Mouse (Mus musculus) kidney, embryonic 14.5 days (tissue): ENCODE results near the gene Tada2a. TPM values are rescaled to one million over a fixed set of nuclear protein-coding genes. Genes with fewer than 3 reads are reported as not detected.
A peak's percentile ranks its signal among the peaks of the same experiment; 100 is the strongest.

Experiments used
- ATAC-seq: fragments of 200-750 bp; cut with Nextera tagmentation; 2 replicates; pipeline ENCODE4 v1.8.0; 2017; ENCODE audit warnings: moderate number of reproducible peaks, mild to moderate bottlenecking, moderate TSS enrichment, moderate library complexity; ENCODE audit not compliant: low FRiP score, low TSS enrichment
- H3K27ac ChIP-seq: fragments of 300-500 bp; sonication (generic); 2 replicates; pipeline ENCODE4 v1.5.1; 2014; ENCODE audit warnings: low read depth, mild to moderate bottlenecking, low read length, moderate library complexity, mixed read lengths
- H3K27me3 ChIP-seq: fragments of 300-500 bp; sonication (generic); 2 replicates; pipeline ENCODE4 v1.6.1; 2014; ENCODE audit warnings: mild to moderate bottlenecking, low read length; ENCODE audit not compliant: control insufficient read depth, insufficient read depth
- H3K36me3 ChIP-seq: fragments of 300-500 bp; sonication (generic); 2 replicates; pipeline ENCODE4 v1.6.1; 2014; ENCODE audit warnings: low read length, mixed read lengths; ENCODE audit not compliant: control insufficient read depth, insufficient read depth
- H3K4me1 ChIP-seq: fragments of 300-500 bp; sonication (generic); 2 replicates; pipeline ENCODE4 v1.6.1; 2014; ENCODE audit warnings: low read length, mixed read lengths; ENCODE audit not compliant: control insufficient read depth, insufficient read depth
- H3K4me2 ChIP-seq: fragments of 300-500 bp; sonication (generic); replicated peaks from 2 replicates; pipeline ENCODE4 v1.6.1; 2014; ENCODE audit warnings: low read depth, mild to moderate bottlenecking, low read length
- H3K4me3 ChIP-seq: fragments of 300-500 bp; sonication (generic); 2 replicates; pipeline ENCODE4 v1.5.1; 2014; ENCODE audit warnings: mild to moderate bottlenecking, low read length
- H3K9ac ChIP-seq: fragments of 300-500 bp; sonication (generic); 2 replicates; pipeline ENCODE4 v1.6.1; 2014; ENCODE audit warnings: low read depth, mild to moderate bottlenecking, low read length, moderate library complexity
- H3K9me3 ChIP-seq: fragments of 300-500 bp; sonication (generic); 2 replicates; pipeline ENCODE4 v1.6.1; 2016; ENCODE audit warnings: low read length; ENCODE audit not compliant: control insufficient read depth
- WGBS: fragments of 180-500 bp; shearing (Covaris S2); extraction: QIAGEN DNeasy Blood & Tissue Kit; methylation state at CpG from one replicate; pipeline ENCODE4 v1.1.7; 2014; 5-methylcytosine and 5-hydroxymethylcytosine counted together
- polyA plus RNA-seq: library from polyadenylated mRNA; unstranded; fragments of >200 nt; fragmentation: Nextera tagmentation; extraction: Ambion mirVana; gene quantifications from 2 replicates; pipeline ENCODE4 v1.2.1, GENCODE M21; 2014

Gene Tada2a
- polyA plus RNA-seq: 31.1 and 35.7 TPM in 2 replicates

DNA sequence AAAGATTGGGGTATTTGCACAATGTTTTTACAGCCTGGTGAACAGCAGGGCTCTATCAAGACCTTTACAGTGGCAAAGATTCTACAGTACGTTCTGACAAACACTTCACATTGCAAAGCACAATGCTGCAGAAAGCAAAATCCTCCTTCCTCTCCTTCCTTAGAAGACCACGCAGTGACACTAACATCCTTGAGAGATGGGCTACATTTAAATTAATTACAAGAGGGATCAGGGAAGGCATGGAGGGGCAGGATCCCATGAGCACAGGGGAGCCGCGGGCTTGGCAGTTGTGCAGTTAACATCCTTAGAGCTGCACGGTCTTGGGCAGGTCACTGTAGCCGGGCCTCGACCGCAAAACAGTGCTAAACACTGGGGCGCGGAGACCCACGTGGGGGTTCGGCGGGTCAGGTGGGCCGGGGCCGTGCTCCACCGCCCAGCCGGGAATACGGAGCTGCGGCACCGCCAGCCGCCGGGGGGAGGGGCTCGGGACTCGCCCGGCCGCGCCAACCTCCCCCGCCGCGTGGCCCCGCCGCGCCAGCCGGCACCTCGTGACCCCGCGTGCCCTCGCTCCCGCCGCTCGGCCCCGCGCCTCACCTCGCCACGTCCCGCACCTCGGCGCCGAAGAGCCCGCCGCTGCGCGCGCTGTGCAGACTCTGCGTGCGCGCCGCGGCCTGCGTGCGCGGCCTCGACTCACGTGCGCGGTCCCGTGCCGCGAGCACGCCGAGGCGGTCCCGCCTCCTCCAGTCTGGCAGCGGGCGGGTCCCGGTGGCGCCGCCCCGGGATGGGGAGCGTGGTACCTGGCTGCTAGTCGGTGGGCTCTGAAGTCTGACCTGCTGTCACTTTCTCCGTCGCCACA, at the start of gene Tada2a, which contains the start of gene Acaca:
Gene Tada2a, minus strand, starts transcription at position 658 of the 856 bp plus-strand sequence.
Gene Acaca, plus strand, starts transcription at position 730 of the 856 bp plus-strand sequence.
- peak within 1 kb of the TSS; percentile 73 for H3K4me3 ChIP-seq
- ATAC-seq: peak; percentile 92
- WGBS: 0% methylated on average over 50 of the region's 83 CpGs
- peaks cover 29% of the 10 kb centered on the region for H3K36me3 ChIP-seq
- peak within 1 kb of the TSS; percentile 48 for H3K4me2 ChIP-seq
- no peaks in the 10 kb centered on the region for H3K9me3 ChIP-seq
- H3K4me1 ChIP-seq: peaks cover 4% of the 10 kb centered on the region; the same call in 1 of the 2 replicates
- H3K9ac ChIP-seq: peak within 1 kb of the TSS; percentile 89
- no peak within 1 kb of the TSS for H3K27ac ChIP-seq
- H3K27me3 ChIP-seq: no peaks in the 10 kb centered on the region

DNA sequence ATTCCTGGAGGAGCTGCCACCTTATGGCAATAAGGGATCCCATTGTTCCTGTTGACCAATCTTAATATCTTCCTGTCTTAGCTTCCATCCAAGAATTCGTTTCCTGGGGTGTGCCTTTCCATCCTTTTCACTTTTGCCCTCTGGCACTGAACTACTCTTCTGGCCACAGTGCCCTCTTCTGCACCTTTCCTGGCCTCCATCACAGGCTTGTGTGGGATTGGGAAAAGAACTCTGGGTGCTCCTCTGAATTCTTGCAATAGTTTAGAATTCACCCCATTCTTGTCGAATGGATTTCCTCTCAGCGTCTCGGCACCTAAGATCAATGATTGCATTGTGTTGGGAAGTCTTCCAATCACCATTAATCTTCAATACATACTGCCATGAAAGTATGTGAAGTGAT, 49.2 kb upstream of the Tada2a start:
- Histone ChIP-seq H3K9ac (0 out of 2 replicates have a peak overlapping the region, but pooled peaks have one; percentile 60), H3K36me3 (no peaks in the 10 kb centered on the region), H3K27me3 (no peaks in the 10 kb centered on the region), H3K4me1 (peaks cover 14% of the 10 kb centered on the region), H3K9me3 (no peaks in the 10 kb centered on the region), H3K4me3 (peak overlapping the region; percentile 62; the same call in 1 of the 2 replicates), H3K27ac (no peak overlapping the region), H3K4me2 (peak overlapping the region; percentile 60)
- ATAC-seq: no peak
- 32% methylated on average over 4 of the region's 4 CpGs for WGBS

DNA sequence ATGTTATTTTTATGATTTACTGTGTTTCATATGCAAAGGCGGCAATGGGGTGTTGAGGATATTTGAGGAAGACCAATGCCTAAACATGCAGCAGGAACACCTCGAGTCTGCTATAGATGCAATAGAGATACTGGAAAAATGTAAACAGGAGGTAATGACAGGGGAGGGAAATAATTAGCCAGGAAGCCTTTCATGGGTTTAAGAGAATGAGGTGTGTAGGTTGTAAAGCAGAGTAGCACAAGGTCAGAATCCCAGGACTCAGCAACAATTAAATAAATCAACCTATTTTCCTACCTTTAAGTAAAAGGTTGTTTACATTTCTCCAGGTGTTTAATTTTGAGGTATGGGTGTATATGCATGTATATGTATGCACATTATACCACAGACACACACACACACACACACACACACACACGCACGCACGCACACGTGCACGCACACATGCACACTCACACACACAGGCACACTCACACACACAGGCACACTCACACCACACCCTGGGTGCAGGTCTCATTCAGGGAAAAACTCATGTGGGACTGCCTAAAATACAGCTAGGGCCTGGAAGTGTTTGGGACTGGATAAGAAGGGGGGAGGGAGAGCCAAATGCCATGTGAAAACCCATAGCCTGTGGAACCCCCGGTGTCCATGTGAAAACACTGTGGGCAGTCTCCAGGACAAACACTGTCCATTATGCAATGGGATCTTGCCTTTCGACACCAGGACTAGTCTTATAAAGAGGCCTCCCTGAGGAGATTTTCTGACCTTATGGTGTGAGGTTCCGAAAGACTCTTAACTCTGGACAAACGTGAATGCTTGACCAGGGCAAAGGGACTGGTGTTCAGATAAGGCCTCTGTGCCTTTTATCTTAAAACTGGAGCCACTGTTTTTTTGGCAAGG, 43.4 kb upstream of the Tada2a start:
- Histone ChIP-seq H3K4me2 (no peak overlapping the region), H3K27me3 (no peaks in the 10 kb centered on the region), H3K9ac (no peak overlapping the region), H3K27ac (no peak overlapping the region), H3K4me1 (no peaks in the 10 kb centered on the region), H3K9me3 (no peaks in the 10 kb centered on the region), H3K36me3 (no peaks in the 10 kb centered on the region), H3K4me3 (no peak overlapping the region)
- WGBS: 71% methylated on average over 11 of the region's 11 CpGs
- no peak for ATAC-seq

DNA sequence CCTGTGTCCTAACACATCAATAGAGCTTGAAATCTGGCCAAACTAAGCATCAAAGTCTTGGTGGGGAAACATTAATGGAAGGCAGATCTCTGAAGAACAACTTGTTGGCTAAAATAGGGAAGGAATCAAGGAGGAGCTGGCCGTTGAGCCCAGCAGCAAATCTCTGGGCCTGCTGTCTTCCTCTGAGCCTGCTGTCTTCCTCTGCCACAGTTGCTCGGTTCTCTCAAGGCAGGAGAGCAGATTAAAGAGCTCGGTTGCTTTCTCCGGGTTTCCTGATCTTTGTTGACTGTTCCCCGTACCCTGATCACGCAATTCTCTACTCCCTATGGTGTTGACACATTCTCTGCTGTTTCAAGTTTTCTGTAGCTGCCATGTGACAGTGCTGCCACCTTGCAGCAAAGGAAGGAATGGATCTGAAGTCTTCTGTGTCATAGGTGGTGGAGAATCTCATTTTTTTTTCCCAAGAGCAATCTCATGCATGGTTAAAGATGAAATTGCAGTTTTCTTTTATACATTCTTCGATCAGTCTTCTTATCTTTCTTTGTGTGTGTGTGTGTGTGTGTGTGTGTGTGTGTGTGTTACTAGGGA, 39.4 kb upstream of the Tada2a start:
- no peak overlapping the region for H3K4me3 ChIP-seq
- no peak overlapping the region for H3K27ac ChIP-seq
- no peaks in the 10 kb centered on the region for H3K4me1 ChIP-seq
- 24% methylated on average over 7 of the region's 7 CpGs for WGBS
- no peak overlapping the region for H3K4me2 ChIP-seq
- no peaks in the 10 kb centered on the region for H3K27me3 ChIP-seq
- ATAC-seq: no peak
- no peaks in the 10 kb centered on the region for H3K36me3 ChIP-seq
- H3K9me3 ChIP-seq: no peaks in the 10 kb centered on the region
- H3K9ac ChIP-seq: no peak overlapping the region

DNA sequence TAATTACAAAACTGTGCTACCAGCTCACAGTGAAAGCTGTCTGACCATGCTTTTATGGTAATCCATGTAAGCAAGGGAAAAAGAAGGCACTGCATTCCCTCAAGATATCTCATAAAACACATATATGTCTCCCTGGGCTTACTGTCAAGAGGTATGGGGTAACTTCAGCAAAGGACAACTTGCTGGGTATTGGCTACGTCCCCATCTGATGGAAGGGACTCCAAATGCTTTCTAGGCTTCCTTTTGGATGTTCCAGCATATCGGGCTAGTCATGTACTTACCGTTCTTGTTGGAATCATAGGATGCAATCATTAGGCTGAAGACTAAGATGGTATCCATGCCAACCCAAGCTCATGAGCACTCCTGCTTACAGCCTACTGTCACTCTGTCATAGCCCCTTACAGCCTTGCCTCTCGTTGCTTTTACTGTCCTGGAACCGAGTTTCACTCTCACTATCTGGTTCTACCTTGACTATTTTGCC, 37.7 kb upstream of the Tada2a start, which contains the start of gene Gm11437:
Gene Gm11437, minus strand, starts transcription at position 431 of the 481 bp plus-strand sequence.
- 80% methylated on average over 5 of the region's 5 CpGs for WGBS
- no peaks in the 10 kb centered on the region for H3K27me3 ChIP-seq
- no peak for ATAC-seq
- H3K4me2 ChIP-seq: no peak within 1 kb of the TSS
- H3K36me3 ChIP-seq: no peaks in the 10 kb centered on the region
- no peak within 1 kb of the TSS for H3K9ac ChIP-seq
- H3K9me3 ChIP-seq: no peaks in the 10 kb centered on the region
- H3K27ac ChIP-seq: no peak within 1 kb of the TSS
- no peaks in the 10 kb centered on the region for H3K4me1 ChIP-seq
- H3K4me3 ChIP-seq: no peak within 1 kb of the TSS

DNA sequence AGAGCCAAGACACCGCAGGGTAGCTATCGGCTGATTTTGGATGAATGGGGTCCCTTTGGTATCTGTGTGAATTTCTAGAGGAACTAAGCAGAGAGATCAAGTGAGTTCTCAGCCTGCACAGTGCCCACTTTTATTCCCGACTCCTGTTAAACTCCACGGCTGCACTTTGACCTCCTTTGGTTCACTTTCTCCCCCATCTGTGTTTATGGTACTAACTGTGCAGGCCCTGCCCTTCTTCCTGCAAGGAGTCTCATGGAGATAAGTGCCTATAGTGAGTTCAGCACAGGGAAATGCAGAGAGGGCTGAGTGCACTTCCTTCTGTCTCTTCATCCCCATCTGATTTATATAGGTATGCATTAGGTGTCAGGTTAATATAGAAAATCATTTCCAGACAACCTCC, 35.2 kb upstream of the Tada2a start:
- no peak for ATAC-seq
- H3K4me1 ChIP-seq: no peaks in the 10 kb centered on the region
- H3K27ac ChIP-seq: no peak overlapping the region
- H3K27me3 ChIP-seq: no peaks in the 10 kb centered on the region
- H3K9ac ChIP-seq: no peak overlapping the region
- 67% methylated on average over 4 of the region's 4 CpGs for WGBS
- no peak overlapping the region for H3K4me2 ChIP-seq
- H3K4me3 ChIP-seq: no peak overlapping the region
- H3K9me3 ChIP-seq: no peaks in the 10 kb centered on the region
- H3K36me3 ChIP-seq: no peaks in the 10 kb centered on the region

DNA sequence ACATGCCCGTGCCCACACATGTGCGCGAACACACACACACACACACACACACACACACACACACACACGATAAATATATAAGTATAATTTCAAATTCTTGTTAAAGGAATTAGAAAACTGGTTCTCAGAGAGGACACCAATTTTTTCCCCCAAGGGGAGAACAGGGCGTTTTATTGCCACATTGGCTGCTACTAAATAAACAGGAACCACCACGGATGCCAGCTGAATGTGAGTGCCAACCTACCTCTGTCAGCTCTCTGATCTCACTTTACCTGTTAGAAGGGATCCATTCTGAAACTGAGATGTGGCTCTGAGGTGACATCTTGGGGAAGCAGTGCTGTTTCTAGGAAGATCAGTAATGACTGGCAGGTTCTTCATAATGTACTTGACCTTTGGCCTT, 34.7 kb upstream of the Tada2a start:
- WGBS: 83% methylated on average over 6 of the region's 6 CpGs
- Histone ChIP-seq H3K4me3 (no peak overlapping the region), H3K4me1 (no peaks in the 10 kb centered on the region), H3K9me3 (no peaks in the 10 kb centered on the region), H3K27me3 (no peaks in the 10 kb centered on the region), H3K9ac (no peak overlapping the region), H3K36me3 (no peaks in the 10 kb centered on the region), H3K27ac (no peak overlapping the region), H3K4me2 (no peak overlapping the region)
- no peak for ATAC-seq

DNA sequence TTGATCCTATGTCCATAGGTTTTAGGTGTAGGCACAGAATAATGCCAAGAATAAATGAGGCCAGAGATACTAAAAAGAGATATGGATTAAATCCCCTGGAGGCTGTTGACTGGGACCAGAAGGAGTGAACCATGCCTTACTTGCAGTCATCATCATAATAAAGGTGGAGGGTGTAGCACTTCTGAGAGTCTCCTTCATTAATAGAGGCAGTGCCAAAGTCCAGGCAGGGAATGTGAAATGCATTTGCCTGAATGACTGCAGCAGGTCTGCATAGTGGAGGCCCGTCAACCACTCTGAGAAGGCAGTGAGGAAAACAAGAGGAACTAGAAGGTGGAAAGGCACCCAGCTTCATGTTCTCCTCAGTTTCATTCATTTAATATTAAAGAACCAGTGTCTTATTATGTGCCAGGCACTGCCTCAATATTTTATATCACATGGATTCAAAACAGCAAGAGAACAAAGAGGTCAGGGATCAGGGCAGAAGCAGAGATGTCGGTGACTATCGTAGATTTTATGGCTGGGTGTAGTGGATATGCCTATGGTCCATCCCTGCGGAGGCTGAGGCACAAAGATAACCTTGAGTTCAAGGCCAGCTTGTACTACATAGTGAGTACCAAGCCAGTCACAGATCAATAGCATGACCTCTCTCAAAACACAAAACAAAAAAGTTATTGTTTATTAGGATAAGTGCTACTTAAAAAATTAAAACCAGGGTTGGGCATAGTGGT, 27.3 kb upstream of the Tada2a start:
- H3K4me2 ChIP-seq: no peak overlapping the region
- H3K4me3 ChIP-seq: no peak overlapping the region
- H3K9me3 ChIP-seq: no peaks in the 10 kb centered on the region
- no peaks in the 10 kb centered on the region for H3K27me3 ChIP-seq
- no peaks in the 10 kb centered on the region for H3K4me1 ChIP-seq
- no peak overlapping the region for H3K27ac ChIP-seq
- no peaks in the 10 kb centered on the region for H3K36me3 ChIP-seq
- no peak for ATAC-seq
- WGBS: 85% methylated on average over 4 of the region's 4 CpGs
- H3K9ac ChIP-seq: no peak overlapping the region
